ENCODE assay signal across 8 mouse cellular contexts in genomic region chr15:96543181-96543828, GRCm38 (mm10).
DNase-seq lines count a peak whose midpoint lies in the region; ATAC-seq and TF ChIP-seq lines count a peak whose summit lies in the region.

No protein-coding gene starts in this region.

- TF ChIP-seq CTCF in liver, embryonic 14.5 days (IDR thresholded peaks at IDR 0.05; ENCODE audit: low read depth): peak; percentile 66

- no peaks in the 10 kb centered on the region for H3K9me3 ChIP-seq in intestine, embryonic 14.5 days (ENCODE audit: control insufficient read depth, low read length)
- H3K9me3 ChIP-seq in liver, embryonic 14.5 days (ENCODE audit: control insufficient read depth, low read length): no peaks in the 10 kb centered on the region

- no peak for TF ChIP-seq EP300 in liver, embryonic 14.5 days (IDR thresholded peaks at IDR 0.05; ENCODE audit: low read depth)

- no peak overlapping the region for H3K27ac ChIP-seq in intestine, embryonic 14.5 days (ENCODE audit: low read depth)
- no peak overlapping the region for H3K27ac ChIP-seq in liver, embryonic 14.5 days

- peak overlapping the region; percentile 37 for H3K9ac ChIP-seq in intestine, embryonic 14.5 days (ENCODE audit: low read length)
- no peak overlapping the region for H3K9ac ChIP-seq in liver, embryonic 14.5 days (replicated peaks)

- no peaks in the 10 kb centered on the region for H3K4me1 ChIP-seq in intestine, embryonic 14.5 days (replicated peaks; ENCODE audit: control insufficient read depth, insufficient read depth, low read length)
- no peaks in the 10 kb centered on the region for H3K4me1 ChIP-seq in liver, embryonic 14.5 days (replicated peaks; ENCODE audit: control insufficient read depth in 2 of 2, insufficient read depth in 2 of 2, low read length in 1 of 2)

- peak; percentile 79; the same call in 1 of the 2 replicates for ATAC-seq in intestine, embryonic 14.5 days (replicated peaks; ENCODE audit: low FRiP score, low TSS enrichment, low read depth)
- no peak for ATAC-seq in liver, embryonic 14.5 days (ENCODE audit: insufficient read depth)

- H3K4me3 ChIP-seq in intestine, embryonic 14.5 days (ENCODE audit: low read depth, low read length): peak overlapping the region; percentile 44
- peak overlapping the region; percentile 34 to 39 for H3K4me3 ChIP-seq in liver, embryonic 14.5 days (ENCODE audit: insufficient read depth in 1 of 2, low read depth in 2 of 2, low read length in 2 of 2)

- 3% methylated on average over 24 of the region's 24 CpGs for WGBS in intestine, embryonic 14.5 days
- WGBS in liver, embryonic 14.5 days (ENCODE audit: insufficient replicate concordance): under 1% methylated on average over 24 of the region's 24 CpGs

- DNase-seq in urinary bladder, postnatal 14 days (ENCODE audit: low spot score): peak; percentile 65
- no peak for DNase-seq in urinary bladder, postnatal 4 days (ENCODE audit: low spot score in 2 of 2)
- DNase-seq in cerebellum, adult 11-12 months: peak; percentile 12
- peak; percentile 74 for DNase-seq in forelimb bud, embryonic 11.5 days (ENCODE audit: low read depth, low spot score)
- DNase-seq in intestine, embryonic 14.5 days (ENCODE audit: low spot score): peak; percentile 90
- DNase-seq in liver, embryonic 14.5 days (ENCODE audit: low read depth in 3 of 3, low spot score in 3 of 3): no peak
- peak; percentile 77 for DNase-seq in neural tube, embryonic 10.5 days (ENCODE audit: extremely low spot score, low spot score)
- peak; percentile 69 to 78 for DNase-seq in thymus, postnatal 10 days (ENCODE audit: low spot score in 2 of 2)

- H3K4me2 ChIP-seq in intestine, embryonic 14.5 days (ENCODE audit: low read length): peak overlapping the region; percentile 49
- peak overlapping the region; percentile 52 for H3K4me2 ChIP-seq in liver, embryonic 14.5 days (ENCODE audit: low read depth)

- H3K27me3 ChIP-seq in intestine, embryonic 14.5 days (replicated peaks; ENCODE audit: control insufficient read depth, insufficient read depth, low read length): no peaks in the 10 kb centered on the region
- H3K27me3 ChIP-seq in liver, embryonic 14.5 days (ENCODE audit: control insufficient read depth, insufficient read depth, low read length): no peaks in the 10 kb centered on the region

- H3K36me3 ChIP-seq in intestine, embryonic 14.5 days (ENCODE audit: control insufficient read depth, insufficient read depth, low read length): no peaks in the 10 kb centered on the region
- H3K36me3 ChIP-seq in liver, embryonic 14.5 days (replicated peaks; ENCODE audit: control insufficient read depth, insufficient read depth, low read depth): no peaks in the 10 kb centered on the region

Comparison
In these comparisons a context has a peak if more than half of its experiments do, and no peak if none do; other contexts are left out.
1. DNase-seq: peak in urinary bladder, postnatal 14 days (single experiment), cerebellum, adult 11-12 months (single experiment), forelimb bud, embryonic 11.5 days (single experiment), intestine, embryonic 14.5 days (single experiment), neural tube, embryonic 10.5 days (single experiment) and thymus, postnatal 10 days (2 of 2); none in urinary bladder, postnatal 4 days (0 of 2) and liver, embryonic 14.5 days (0 of 3).